Mouse (Mus musculus) hindbrain, embryonic 14.5 days (tissue): ENCODE measurements at regions not wholly inside any gene's neighbourhood (a gene's known extent, or its start where the extent isn't known, plus 50 kb on each side); places are given as distances from the start of the nearest gene placed in this dataset.

Experiments used
- ATAC-seq: fragments of 200-750 bp; cut with Nextera tagmentation; 2 replicates; pipeline ENCODE4 v1.8.0; 2017; ENCODE audit warnings: moderate number of reproducible peaks, mild to moderate bottlenecking, moderate TSS enrichment, moderate library complexity; ENCODE audit not compliant: low FRiP score
- DNase-seq: peaks from one replicate; pipeline ENCODE4 v3.0.0-alpha.2; 2015; ENCODE audit warnings: low spot score
- H3K27ac ChIP-seq: fragments of 300-500 bp; sonication (generic); 2 replicates; pipeline ENCODE4 v1.5.1; 2014; ENCODE audit warnings: mild to moderate bottlenecking, moderate library complexity
- H3K27me3 ChIP-seq: fragments of 300-500 bp; sonication (generic); 2 replicates; pipeline ENCODE4 v1.6.1; 2014; ENCODE audit warnings: mild to moderate bottlenecking, low read length, mixed read lengths; ENCODE audit not compliant: control insufficient read depth, insufficient read depth
- H3K36me3 ChIP-seq: fragments of 300-500 bp; sonication (generic); replicated peaks from 2 replicates; pipeline ENCODE4 v1.6.1; 2014; ENCODE audit not compliant: control insufficient read depth, insufficient read depth
- H3K4me1 ChIP-seq: fragments of 300-500 bp; sonication (generic); replicated peaks from 2 replicates; pipeline ENCODE4 v1.6.1; 2014; ENCODE audit warnings: antibody characterized with exemption, low read length, mixed read lengths; ENCODE audit not compliant: control insufficient read depth, insufficient read depth
- H3K4me2 ChIP-seq: fragments of 300-500 bp; sonication (generic); replicated peaks from 2 replicates; pipeline ENCODE4 v1.6.1; 2014; ENCODE audit warnings: mild to moderate bottlenecking, moderate library complexity
- H3K4me3 ChIP-seq: fragments of 300-500 bp; sonication (generic); replicated peaks from 2 replicates; pipeline ENCODE4 v1.5.1; 2014; ENCODE audit warnings: mild to moderate bottlenecking, low read length
- H3K9ac ChIP-seq: fragments of 300-500 bp; sonication (generic); 2 replicates; pipeline ENCODE4 v1.6.1; 2014
- H3K9me3 ChIP-seq: fragments of 300-500 bp; sonication (generic); 2 replicates; pipeline ENCODE4 v1.6.1; 2016; ENCODE audit warnings: low read length; ENCODE audit not compliant: control insufficient read depth
- WGBS: fragments of 180-500 bp; shearing (Covaris S2); extraction: QIAGEN DNeasy Blood & Tissue Kit; methylation state at CpG from one replicate; pipeline ENCODE4 v1.1.7; 2014; 5-methylcytosine and 5-hydroxymethylcytosine counted together

DNA sequence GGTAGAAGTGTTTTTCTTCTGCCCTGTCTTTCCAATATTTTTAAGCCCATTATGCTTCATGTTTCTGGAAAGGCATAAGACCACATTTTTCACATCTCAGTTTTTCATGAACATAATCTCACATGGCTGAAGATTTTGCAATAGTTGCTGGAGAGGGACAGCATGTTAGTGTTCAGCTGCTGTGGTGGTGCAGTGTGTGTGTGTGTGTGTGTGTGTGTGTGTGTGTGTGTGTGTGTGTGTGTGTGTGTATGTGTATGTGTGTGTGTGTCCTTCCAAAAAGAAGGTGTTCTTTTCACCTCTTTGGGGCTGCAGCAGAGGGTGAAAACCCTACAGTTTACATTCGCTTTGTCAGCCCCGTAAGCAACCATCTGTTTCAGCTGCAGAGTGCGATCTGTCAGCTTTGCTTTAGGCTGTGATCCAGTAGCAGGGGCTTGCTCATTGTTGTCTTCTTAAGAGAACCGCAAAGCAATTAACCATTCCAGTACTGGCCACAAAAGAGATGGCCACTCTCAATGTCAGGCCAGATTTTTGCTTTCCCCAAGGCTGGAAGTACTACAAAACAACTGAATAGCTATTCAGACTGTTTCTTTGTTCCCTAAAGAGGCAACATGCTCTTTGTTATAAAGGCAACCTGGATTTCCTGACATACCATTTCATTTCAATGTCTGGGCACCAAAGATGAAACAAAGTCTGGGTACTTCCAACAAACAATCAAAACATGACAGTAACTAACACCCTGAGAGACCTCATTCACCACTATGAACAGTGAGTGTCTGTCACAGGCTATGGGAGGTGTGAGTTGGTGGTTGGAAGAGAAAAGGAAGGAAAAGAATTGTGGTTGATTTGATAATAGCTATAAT is 520.2 kb upstream of the Cited2 start:
- Histone ChIP-seq H3K4me2 (no peak overlapping the region; the same call in 1 of the 2 replicates), H3K9ac (peak overlapping the region; percentile 34; the same call in 1 of the 2 replicates), H3K36me3 (no peaks in the 10 kb centered on the region), H3K4me3 (no peak overlapping the region), H3K9me3 (no peaks in the 10 kb centered on the region), H3K27ac (peak overlapping the region; percentile 71), H3K4me1 (0 out of 2 replicates have a peak, but pooled peaks cover 12% of the 10 kb centered on the region), H3K27me3 (no peaks in the 10 kb centered on the region)
- DNase-seq (peak; percentile 61), ATAC-seq (peak; percentile 75; the same call in 1 of the 2 replicates)
- WGBS = 8% methylated on average over 4 of the region's 4 CpGs

DNA sequence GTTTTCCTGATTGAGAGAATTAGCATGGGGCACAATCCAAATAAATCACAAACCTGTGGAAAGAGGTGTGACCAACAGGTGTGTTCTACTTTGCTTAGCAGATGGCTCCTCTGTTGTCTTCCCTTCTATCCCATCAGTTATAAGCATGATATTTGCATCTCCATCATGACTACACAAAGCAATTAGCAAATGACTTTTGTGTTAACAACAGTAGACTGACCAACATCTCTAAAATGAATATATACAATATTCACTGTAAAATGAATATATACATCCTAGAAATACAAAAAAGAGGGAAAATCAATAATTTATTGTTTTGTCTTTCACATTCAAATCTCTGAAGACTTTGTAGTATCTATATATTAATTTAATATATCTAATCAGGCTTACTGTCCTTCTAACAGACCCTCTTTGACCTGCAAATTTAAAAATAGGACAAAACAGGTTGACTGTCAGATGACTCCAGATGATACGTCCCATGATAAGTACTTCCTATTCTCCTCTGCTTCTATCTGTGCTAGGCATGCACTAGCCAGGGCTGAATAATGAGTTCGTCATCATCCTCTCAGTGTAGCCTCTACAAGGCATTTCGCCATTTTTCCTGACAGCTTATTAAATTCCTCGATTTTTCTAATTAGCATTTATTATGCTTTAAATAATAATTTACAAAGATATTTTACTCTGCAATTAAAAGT is 519.5 kb upstream of the Cited2 start:
- H3K4me1 ChIP-seq = 0 out of 2 replicates have a peak, but pooled peaks cover 12% of the 10 kb centered on the region
- H3K9ac ChIP-seq = no peak overlapping the region
- no peaks in the 10 kb centered on the region for H3K36me3 ChIP-seq
- H3K4me2 ChIP-seq = no peak overlapping the region
- no peaks in the 10 kb centered on the region for H3K9me3 ChIP-seq
- WGBS = 61% methylated on average over 4 of the region's 4 CpGs
- no peak for ATAC-seq
- H3K4me3 ChIP-seq = no peak overlapping the region
- DNase-seq = no peak
- peak overlapping the region; percentile 71 for H3K27ac ChIP-seq
- no peaks in the 10 kb centered on the region for H3K27me3 ChIP-seq

DNA sequence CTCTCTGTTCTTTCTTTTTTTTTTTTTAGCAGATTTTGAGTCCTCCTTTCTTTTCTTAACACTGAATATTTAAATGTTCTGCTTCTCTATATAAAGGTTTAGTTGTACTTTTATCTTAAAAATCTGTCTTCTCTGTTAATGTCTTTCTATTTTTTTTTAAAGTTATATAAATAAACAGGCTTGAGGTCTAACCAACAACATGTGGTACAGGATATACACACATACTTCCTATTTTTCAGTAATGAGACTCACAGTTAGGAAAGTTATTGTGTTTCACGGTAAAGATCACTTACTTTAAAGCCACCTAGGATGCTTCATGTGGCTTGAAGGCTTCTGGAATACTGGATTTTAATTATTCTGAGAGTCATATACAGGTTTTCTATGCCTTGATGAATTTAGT is 518.9 kb upstream of the Cited2 start:
- no peak for ATAC-seq

DNA sequence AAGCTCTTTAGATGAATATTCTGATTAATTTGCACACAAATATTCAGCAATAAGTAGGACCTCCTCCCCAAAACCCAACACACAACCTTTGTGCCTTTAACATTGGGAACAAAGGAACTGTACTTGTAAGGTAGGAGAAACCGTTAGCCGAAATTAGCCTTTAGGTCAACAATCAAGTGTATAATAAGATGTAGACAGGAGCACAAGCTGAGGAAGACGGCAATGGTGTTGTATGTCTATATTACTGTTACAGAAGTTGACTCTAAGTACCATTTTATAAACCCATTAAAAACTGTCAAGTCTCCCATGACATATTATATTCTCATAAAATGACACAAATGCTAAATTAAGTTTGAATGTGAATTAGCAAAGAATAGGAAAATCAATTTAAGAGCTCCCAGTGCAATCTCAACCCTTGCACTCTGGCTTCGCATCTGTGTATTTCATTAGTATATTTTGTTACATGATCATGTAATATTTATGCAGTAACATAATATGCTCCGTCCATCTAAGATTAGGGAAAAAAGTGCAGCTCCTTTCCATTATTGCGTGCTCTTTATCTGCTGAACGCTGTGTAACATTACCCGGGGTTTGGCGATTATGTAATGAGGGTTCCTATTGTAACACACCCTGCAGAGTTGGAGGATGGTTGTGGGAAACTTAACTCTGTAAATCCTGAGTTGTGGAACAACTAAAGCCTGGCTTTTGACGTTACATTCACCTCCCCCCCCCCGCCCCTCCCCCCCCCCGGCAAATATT is 510.3 kb upstream of the Cited2 start:
- Histone ChIP-seq H3K4me1 (no peaks in the 10 kb centered on the region), H3K4me2 (no peak overlapping the region), H3K27ac (no peak overlapping the region), H3K4me3 (no peak overlapping the region), H3K36me3 (no peaks in the 10 kb centered on the region), H3K27me3 (no peaks in the 10 kb centered on the region), H3K9ac (no peak overlapping the region), H3K9me3 (no peaks in the 10 kb centered on the region)
- WGBS = 18% methylated on average over 12 of the region's 12 CpGs
- peak; percentile 53; the same call in 1 of the 2 replicates for ATAC-seq
- DNase-seq = no peak

More for the DNA sequence above, 518.9 kb upstream of the Cited2 start:
- WGBS = 74% methylated on average over 1 of the region's 1 CpGs
- Histone ChIP-seq H3K9ac (no peak overlapping the region), H3K9me3 (no peaks in the 10 kb centered on the region), H3K36me3 (no peaks in the 10 kb centered on the region), H3K4me2 (no peak overlapping the region), H3K4me1 (0 out of 2 replicates have a peak, but pooled peaks cover 12% of the 10 kb centered on the region), H3K27me3 (no peaks in the 10 kb centered on the region), H3K4me3 (no peak overlapping the region), H3K27ac (no peak overlapping the region)
- no peak for DNase-seq

DNA sequence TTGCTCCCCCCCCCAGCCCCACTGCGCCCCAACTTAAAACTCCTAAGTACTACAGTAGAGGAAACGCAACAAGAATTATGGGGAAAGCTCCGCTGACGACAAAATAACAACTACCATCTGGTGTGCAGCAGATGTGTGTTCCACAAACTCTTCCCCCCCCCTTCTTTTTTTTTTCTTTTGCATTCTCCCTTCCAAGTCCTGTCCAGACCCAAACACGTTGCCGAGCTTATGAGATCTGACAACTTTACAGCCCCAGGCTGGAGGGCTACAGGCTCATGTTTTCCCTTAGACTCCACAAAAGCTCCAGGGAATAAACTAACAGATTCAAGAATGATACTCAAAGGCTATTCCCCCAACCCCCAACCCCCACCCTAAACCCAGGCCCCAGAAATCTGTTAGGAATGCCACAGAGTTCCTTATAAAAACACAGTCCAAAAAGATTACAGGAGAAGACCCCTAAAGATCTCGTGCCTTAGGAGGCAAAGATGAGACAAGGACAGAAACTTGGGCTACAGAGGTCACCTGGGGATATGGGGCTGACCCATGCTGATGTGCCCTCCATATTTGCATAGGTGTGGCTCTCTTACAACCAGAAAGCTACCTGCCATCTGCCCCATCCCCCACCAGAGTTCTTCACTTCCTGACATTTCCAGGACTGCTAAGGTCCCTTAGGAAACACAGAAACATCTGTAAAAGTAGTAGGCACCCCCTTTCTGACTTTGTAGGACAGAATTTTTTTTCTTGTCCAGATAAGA is 509.5 kb upstream of the Cited2 start:
- Histone ChIP-seq H3K4me2 (no peak overlapping the region), H3K4me1 (no peaks in the 10 kb centered on the region), H3K36me3 (no peaks in the 10 kb centered on the region), H3K27me3 (no peaks in the 10 kb centered on the region), H3K27ac (no peak overlapping the region), H3K9ac (no peak overlapping the region), H3K4me3 (no peak overlapping the region), H3K9me3 (no peaks in the 10 kb centered on the region)
- DNase-seq (no peak), ATAC-seq (no peak)
- 33% methylated on average over 7 of the region's 7 CpGs for WGBS

DNA sequence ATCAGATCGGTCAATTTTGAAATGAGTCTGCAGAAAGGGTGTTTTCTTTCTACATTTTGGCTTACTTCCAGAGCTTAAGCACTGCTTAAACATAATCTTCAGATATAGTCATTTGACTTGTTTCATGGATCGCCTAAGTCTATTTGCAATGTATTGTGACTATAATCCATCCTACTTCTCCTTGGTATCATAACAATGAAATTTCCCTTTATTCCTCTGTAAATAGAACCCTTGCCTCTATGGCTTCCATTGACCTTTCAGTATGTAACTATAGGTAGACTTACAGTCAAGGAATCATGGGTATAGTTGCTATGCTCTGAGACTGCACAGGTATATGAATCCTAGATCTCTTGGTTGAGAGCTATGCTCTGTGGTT is 509.0 kb upstream of the Cited2 start:
- no peak for ATAC-seq
- Histone ChIP-seq H3K36me3 (no peaks in the 10 kb centered on the region), H3K4me2 (no peak overlapping the region), H3K9me3 (no peaks in the 10 kb centered on the region), H3K27me3 (no peaks in the 10 kb centered on the region), H3K9ac (no peak overlapping the region), H3K4me3 (no peak overlapping the region), H3K4me1 (no peaks in the 10 kb centered on the region), H3K27ac (no peak overlapping the region)
- DNase-seq = no peak
- WGBS = 73% methylated on average over 2 of the region's 2 CpGs

DNA sequence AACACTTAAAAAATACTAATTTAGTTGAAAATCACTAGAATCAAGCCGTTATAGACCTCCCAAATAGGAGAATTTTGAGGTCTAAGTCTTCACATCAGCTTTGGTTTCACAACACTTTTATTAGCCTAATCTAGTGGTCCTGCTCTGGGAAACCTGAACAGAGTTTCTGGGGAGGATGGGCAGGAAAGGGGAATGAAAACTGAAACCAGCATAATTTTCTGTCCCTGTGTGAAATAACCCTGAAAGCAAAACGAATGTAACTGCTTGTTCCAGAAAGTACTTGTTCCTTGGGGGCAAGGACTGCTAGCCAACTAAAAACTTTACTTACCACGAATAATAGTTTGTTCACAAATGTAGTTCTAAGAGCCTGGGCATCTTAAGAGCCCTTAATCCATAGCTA is 508.0 kb upstream of the Cited2 start:
- 0 out of 2 replicates have a peak, but pooled peaks cover 3% of the 10 kb centered on the region for H3K9me3 ChIP-seq
- no peaks in the 10 kb centered on the region for H3K27me3 ChIP-seq
- H3K4me1 ChIP-seq = no peaks in the 10 kb centered on the region
- H3K4me3 ChIP-seq = no peak overlapping the region
- ATAC-seq (no peak), DNase-seq (no peak)
- H3K4me2 ChIP-seq = no peak overlapping the region
- no peak overlapping the region for H3K27ac ChIP-seq
- no peak overlapping the region for H3K9ac ChIP-seq
- no peaks in the 10 kb centered on the region for H3K36me3 ChIP-seq
- 84% methylated on average over 3 of the region's 3 CpGs for WGBS

DNA sequence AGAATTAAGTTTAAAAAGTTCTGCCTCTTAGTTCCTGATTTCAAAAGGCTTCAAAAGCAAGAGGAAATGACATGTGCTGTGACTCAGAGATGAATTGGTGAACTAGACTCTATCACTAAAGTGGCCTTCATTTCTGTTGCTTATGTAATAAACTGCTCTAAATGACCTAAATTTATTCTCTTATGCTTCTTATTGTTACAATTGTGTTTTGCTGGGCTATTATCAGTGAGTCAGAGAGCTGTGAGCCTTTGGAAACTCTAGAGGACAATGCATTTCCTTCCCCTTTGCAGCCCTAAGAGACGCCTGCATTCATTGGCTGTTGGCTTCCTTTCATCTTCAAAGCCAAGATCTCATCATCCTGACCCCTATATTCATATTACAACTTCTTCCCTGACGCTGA is 501.5 kb upstream of the Cited2 start:
- Histone ChIP-seq H3K27ac (no peak overlapping the region), H3K27me3 (no peaks in the 10 kb centered on the region), H3K4me3 (no peak overlapping the region), H3K4me1 (no peaks in the 10 kb centered on the region), H3K4me2 (no peak overlapping the region), H3K9ac (no peak overlapping the region), H3K36me3 (no peaks in the 10 kb centered on the region), H3K9me3 (0 out of 2 replicates have a peak, but pooled peaks cover 4% of the 10 kb centered on the region)
- 37% methylated on average over 2 of the region's 2 CpGs for WGBS
- no peak for DNase-seq
- no peak for ATAC-seq
